Mouse (Mus musculus): Measurements from ENCODE around the gene Larp6. TPM values are rescaled to one million over a fixed set of nuclear protein-coding genes. Genes with fewer than 3 reads are reported as not detected.
A peak's percentile ranks its signal among the peaks of the same experiment; 100 is the strongest.

The Larp6 gene
- polyA plus RNA-seq, 1 experiment: 2.2 TPM

- H3K4me1 ChIP-seq (ENCODE audit: control insufficient read depth, insufficient read depth, low read length): no peaks in the 10 kb centered on the region
- 82% methylated on average over 5 of the region's 5 CpGs for WGBS
- no peak for TF ChIP-seq CTCF (IDR thresholded peaks at IDR 0.05; ENCODE audit: insufficient read depth, low read length)
- TF ChIP-seq POLR2A (IDR thresholded peaks at IDR 0.05; ENCODE audit: borderline replicate concordance, extremely low read depth, low read depth, low read length): no peak
- H3K4me3 ChIP-seq (replicated peaks; ENCODE audit: extremely low read depth, low read depth, low read length): no peak overlapping the region
- DNase-seq: no peak
These were observed 778 bp upstream of the Larp6 start for GRCm38 (mm10) chr9:60712011-60712410.

GRCm38 (mm10) chr9:60713616-60714015 is 827 bp downstream of the Larp6 start:
- Histone ChIP-seq H3K4me1 (ENCODE audit: control insufficient read depth, insufficient read depth, low read length) (no peaks in the 10 kb centered on the region), H3K4me3 (replicated peaks; ENCODE audit: extremely low read depth, low read depth, low read length) (peak overlapping the region; percentile 11)
- no peak for TF ChIP-seq POLR2A (IDR thresholded peaks at IDR 0.05; ENCODE audit: borderline replicate concordance, extremely low read depth, low read depth, low read length)
- no peak for TF ChIP-seq CTCF (IDR thresholded peaks at IDR 0.05; ENCODE audit: insufficient read depth, low read length)
- no peak for DNase-seq
- 37% methylated on average over 4 of the region's 4 CpGs for WGBS

- Histone ChIP-seq H3K4me1 (ENCODE audit: control insufficient read depth, insufficient read depth, low read length) (no peaks in the 10 kb centered on the region), H3K4me3 (replicated peaks; ENCODE audit: extremely low read depth, low read depth, low read length) (no peak overlapping the region)
- no peak for DNase-seq
- TF ChIP-seq CTCF (IDR thresholded peaks at IDR 0.05; ENCODE audit: insufficient read depth, low read length) (no peak), POLR2A (IDR thresholded peaks at IDR 0.05; ENCODE audit: borderline replicate concordance, extremely low read depth, low read depth, low read length) (no peak)
- WGBS: 68% methylated on average over 6 of the region's 6 CpGs
These were observed 1.4 kb downstream of the Larp6 start for GRCm38 (mm10) chr9:60714191-60714590.

GRCm38 (mm10) chr9:60715271-60715670 is 2.5 kb downstream of the Larp6 start:
- WGBS: 84% methylated on average over 4 of the region's 4 CpGs
- no peak overlapping the region for H3K4me3 ChIP-seq (replicated peaks; ENCODE audit: extremely low read depth, low read depth, low read length)

GRCm38 (mm10) chr9:60715828-60716227 is 3.0 kb downstream of the Larp6 start:
- Histone ChIP-seq H3K4me3 (replicated peaks; ENCODE audit: extremely low read depth, low read depth, low read length) (no peak overlapping the region), H3K4me1 (ENCODE audit: control insufficient read depth, insufficient read depth, low read length) (no peaks in the 10 kb centered on the region)
- peak; percentile 36 for TF ChIP-seq CTCF (IDR thresholded peaks at IDR 0.05; ENCODE audit: insufficient read depth, low read length)
- no peak for TF ChIP-seq POLR2A (IDR thresholded peaks at IDR 0.05; ENCODE audit: borderline replicate concordance, extremely low read depth, low read depth, low read length)
- no peak for DNase-seq
- WGBS: 47% methylated on average over 5 of the region's 5 CpGs

More at GRCm38 (mm10) chr9:60715271-60715670, 2.5 kb downstream of the Larp6 start:
- H3K4me1 ChIP-seq (ENCODE audit: control insufficient read depth, insufficient read depth, low read length): no peaks in the 10 kb centered on the region
- TF ChIP-seq POLR2A (IDR thresholded peaks at IDR 0.05; ENCODE audit: borderline replicate concordance, extremely low read depth, low read depth, low read length): no peak
- no peak for DNase-seq

- no peaks in the 10 kb centered on the region for H3K4me1 ChIP-seq (ENCODE audit: control insufficient read depth, insufficient read depth, low read length)
- TF ChIP-seq CTCF (IDR thresholded peaks at IDR 0.05; ENCODE audit: insufficient read depth, low read length) (peak; percentile 57), POLR2A (IDR thresholded peaks at IDR 0.05; ENCODE audit: borderline replicate concordance, extremely low read depth, low read depth, low read length) (no peak)
- peak; percentile 35 for DNase-seq
- WGBS: 44% methylated on average over 3 of the region's 3 CpGs
- no peak overlapping the region for H3K4me3 ChIP-seq (replicated peaks; ENCODE audit: extremely low read depth, low read depth, low read length)
These were observed 5.5 kb downstream of the Larp6 start for GRCm38 (mm10) chr9:60718284-60718683.

- Histone ChIP-seq H3K4me1 (ENCODE audit: control insufficient read depth, insufficient read depth, low read length) (no peaks in the 10 kb centered on the region), H3K4me3 (replicated peaks; ENCODE audit: extremely low read depth, low read depth, low read length) (no peak overlapping the region)
- TF ChIP-seq CTCF (IDR thresholded peaks at IDR 0.05; ENCODE audit: insufficient read depth, low read length): no peak
- TF ChIP-seq POLR2A (IDR thresholded peaks at IDR 0.05; ENCODE audit: borderline replicate concordance, extremely low read depth, low read depth, low read length): no peak
- DNase-seq: no peak
- 91% methylated on average over 3 of the region's 3 CpGs for WGBS
These were observed 6.9 kb downstream of the Larp6 start for GRCm38 (mm10) chr9:60719687-60720086.

GRCm38 (mm10) chr9:60724968-60725367 is 12.2 kb downstream of the Larp6 start:
- no peak for DNase-seq
- Histone ChIP-seq H3K4me3 (replicated peaks; ENCODE audit: extremely low read depth, low read depth, low read length) (no peak overlapping the region), H3K4me1 (ENCODE audit: control insufficient read depth, insufficient read depth, low read length) (no peaks in the 10 kb centered on the region)
- WGBS: 88% methylated on average over 7 of the region's 7 CpGs
- TF ChIP-seq POLR2A (IDR thresholded peaks at IDR 0.05; ENCODE audit: borderline replicate concordance, extremely low read depth, low read depth, low read length): no peak
- TF ChIP-seq CTCF (IDR thresholded peaks at IDR 0.05; ENCODE audit: insufficient read depth, low read length): no peak

- no peak overlapping the region for H3K4me3 ChIP-seq (replicated peaks; ENCODE audit: extremely low read depth, low read depth, low read length)
- 74% methylated on average over 2 of the region's 2 CpGs for WGBS
- no peak for TF ChIP-seq CTCF (IDR thresholded peaks at IDR 0.05; ENCODE audit: insufficient read depth, low read length)
- H3K4me1 ChIP-seq (ENCODE audit: control insufficient read depth, insufficient read depth, low read length): no peaks in the 10 kb centered on the region
- DNase-seq: no peak
These were observed 21.5 kb downstream of the Larp6 start for GRCm38 (mm10) chr9:60734321-60734720.

GRCm38 (mm10) chr9:60739126-60739525 is 26.3 kb downstream of the Larp6 start:
- DNase-seq: no peak
- 94% methylated on average over 5 of the region's 5 CpGs for WGBS
- H3K4me3 ChIP-seq (replicated peaks; ENCODE audit: extremely low read depth, low read depth, low read length): no peak overlapping the region
- TF ChIP-seq CTCF (IDR thresholded peaks at IDR 0.05; ENCODE audit: insufficient read depth, low read length) (no peak), POLR2A (IDR thresholded peaks at IDR 0.05; ENCODE audit: borderline replicate concordance, extremely low read depth, low read depth, low read length) (no peak)
- peaks cover 13% of the 10 kb centered on the region for H3K4me1 ChIP-seq (ENCODE audit: control insufficient read depth, insufficient read depth, low read length)

Data from lung, adult 2 months (tissue).